Mouse (Mus musculus) large intestine, adult 2 months (tissue): ENCODE measurements around the gene Themis2. TPM values are rescaled to one million over a fixed set of nuclear protein-coding genes. Genes with fewer than 3 reads are reported as not detected.

Experiments
- polyA plus RNA-seq: library from polyadenylated mRNA; depleted of rRNA; stranded (reverse); fragments of >200 nt; gene quantifications from 2 replicates; pipeline ENCODE4 v1.2.3, GENCODE M21; 2012; rRNA removed

The Themis2 gene
- polyA plus RNA-seq, 1 experiment: 5.6 TPM

Other genes starting within 250 kb of the Themis2 start
- 2.1 and 4.1 TPM in 2 replicates for gene Ptafr, start 232.3 kb downstream of the Themis2 start, polyA plus RNA-seq
- gene Eya3, start 157.4 kb downstream of the Themis2 start, polyA plus RNA-seq: 15.5 and 21.2 TPM in 2 replicates
- 2.0 and 6.3 TPM in 2 replicates for gene Xkr8, start 63.8 kb downstream of the Themis2 start, polyA plus RNA-seq
- 29.3 and 94.3 TPM in 2 replicates for gene Smpdl3b, start 39.1 kb downstream of the Themis2 start, polyA plus RNA-seq
- gene Rpa2, start 28.1 kb downstream of the Themis2 start, polyA plus RNA-seq: 25.4 and 26.2 TPM in 2 replicates
- 30.8 and 36.2 TPM in 2 replicates for gene Ppp1r8, start 46.8 kb upstream of the Themis2 start, polyA plus RNA-seq
- 20.1 and 33.5 TPM in 2 replicates for gene Stx12, start 88.1 kb upstream of the Themis2 start, polyA plus RNA-seq
- 8.7 and 10.5 TPM in 2 replicates for gene Fam76a, start 126.2 kb upstream of the Themis2 start, polyA plus RNA-seq
- gene Fgr, start 177.7 kb upstream of the Themis2 start, polyA plus RNA-seq: 4.9 and 5.5 TPM in 2 replicates
- 9.5 and 9.8 TPM in 2 replicates for gene Ahdc1, start 214.9 kb upstream of the Themis2 start, polyA plus RNA-seq